ENCODE assay signal across 22 mouse cellular contexts in the genomic region with DNA sequence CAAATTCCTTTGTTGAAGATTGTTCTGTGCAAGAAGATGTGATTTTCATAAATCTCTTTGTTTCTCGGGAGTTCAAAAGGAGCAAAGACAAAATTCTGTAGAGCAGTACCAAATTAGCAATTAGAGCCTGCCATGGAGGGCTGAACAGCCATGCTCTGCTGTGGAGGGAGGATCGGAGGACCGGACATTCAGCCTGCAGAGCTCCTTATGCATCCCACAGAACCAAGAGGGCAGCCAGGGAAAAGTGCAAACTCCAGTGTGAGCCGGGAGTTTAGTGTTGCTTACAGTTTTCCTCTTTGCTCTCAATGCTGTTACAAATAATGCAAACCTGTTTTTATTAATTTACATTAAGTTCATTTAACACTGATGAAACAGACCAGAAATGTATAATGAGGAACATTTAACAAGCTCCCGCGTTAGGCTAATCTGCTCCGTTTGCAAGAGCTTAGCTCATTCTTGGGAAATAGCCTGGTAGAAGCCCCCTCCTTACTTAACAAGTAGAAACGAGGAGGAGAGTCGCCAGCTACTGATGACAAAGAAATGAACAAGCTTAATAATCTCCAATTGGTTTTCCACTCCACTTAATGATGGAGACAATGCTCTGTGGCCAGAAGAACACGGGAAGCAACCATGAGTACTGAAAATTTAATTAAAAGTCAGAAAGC.
"Had no signal": no experiment of that assay in that cellular context is flagged by ENCODE, and none has a peak within 500 bp of the region (broad histone marks: within the 10 kb centered on the region; RNA-seq: fewer than 3 reads in every experiment).

No protein-coding gene starts in this region.

- H3K9ac ChIP-seq: limb, embryonic 13.5 days; liver, embryonic 12.5 days; liver, embryonic 15.5 days; lung, embryonic 15.5 days; midbrain, embryonic 12.5 days; neural tube, embryonic 13.5 days had no signal

- H3K9me3 ChIP-seq: limb, embryonic 10.5 days; limb, embryonic 13.5 days; liver, embryonic 12.5 days; liver, embryonic 15.5 days; lung, embryonic 15.5 days; midbrain, embryonic 12.5 days; neural tube, embryonic 13.5 days had no signal

- H3K4me3 ChIP-seq: limb, embryonic 10.5 days; limb, embryonic 13.5 days; liver, embryonic 12.5 days; liver, embryonic 15.5 days; lung, embryonic 15.5 days; megakaryocyte, embryonic 14.5 days; midbrain, embryonic 12.5 days; myocyte; neural tube, embryonic 13.5 days had no signal

- H3K36me3 ChIP-seq: limb, embryonic 10.5 days; limb, embryonic 13.5 days; liver, embryonic 12.5 days; liver, embryonic 15.5 days; lung, embryonic 15.5 days; midbrain, embryonic 12.5 days; neural tube, embryonic 13.5 days had no signal

- H3K4me1 ChIP-seq: limb, embryonic 10.5 days; limb, embryonic 13.5 days; liver, embryonic 12.5 days; liver, embryonic 15.5 days; lung, embryonic 15.5 days; megakaryocyte, embryonic 14.5 days; neural tube, embryonic 13.5 days had no signal

- H3K4me2 ChIP-seq: limb, embryonic 13.5 days; liver, embryonic 12.5 days; liver, embryonic 15.5 days; lung, embryonic 15.5 days; midbrain, embryonic 12.5 days; neural tube, embryonic 13.5 days had no signal

- DNase-seq: kidney, adult 18-20 months; kidney, adult 9 months; kidney, postnatal 14 days; kidney, postnatal 4 days; liver; lung, adult 18-20 months; lung, postnatal 10 days; lung, postnatal 36 days; right cerebral cortex, adult 18-20 months; right cerebral cortex, postnatal 14 days; right cerebral cortex, postnatal 4 days; thymus, adult 18-20 months; thymus, postnatal 36 days had no signal

- H3K27ac ChIP-seq: limb, embryonic 10.5 days; limb, embryonic 13.5 days; liver, embryonic 12.5 days; liver, embryonic 15.5 days; lung, embryonic 15.5 days; midbrain, embryonic 12.5 days; neural tube, embryonic 13.5 days had no signal

- ATAC-seq: liver, embryonic 12.5 days had no signal

- H3K27me3 ChIP-seq: liver, embryonic 12.5 days; liver, embryonic 15.5 days had no signal
